ENCODE assay signal across 27 mouse cellular contexts in the genomic region with DNA sequence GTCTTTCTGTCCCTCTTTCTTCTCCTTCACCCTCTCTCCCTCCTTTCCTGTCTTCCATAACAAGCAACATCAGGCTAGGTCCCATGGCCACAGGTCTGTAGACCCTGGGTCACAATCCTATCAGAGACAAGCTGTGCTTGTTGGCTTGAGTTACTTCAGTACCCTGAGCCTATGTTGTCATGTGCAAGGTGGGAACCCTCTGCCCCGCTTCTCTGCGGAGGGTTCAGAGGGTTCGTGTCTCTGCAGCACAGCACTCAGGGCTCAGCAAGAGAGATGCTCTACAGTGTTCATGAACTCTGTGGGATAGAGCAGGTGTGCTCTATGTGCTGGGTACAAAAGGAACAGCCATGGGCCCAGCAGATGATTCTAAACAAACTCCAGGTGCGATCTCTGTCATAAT. TPM values are rescaled to one million over a fixed set of nuclear protein-coding genes. Genes with fewer than 3 reads are reported as not detected.
A peak's percentile ranks its signal among the peaks of the same experiment; 100 is the strongest.
DNase-seq lines count a peak whose midpoint lies in the region; ATAC-seq and TF ChIP-seq lines count a peak whose summit lies in the region.
"Had no signal": no experiment of that assay in that cellular context is flagged by ENCODE, and none has a peak within 500 bp of the region (broad histone marks: within the 10 kb centered on the region; RNA-seq: fewer than 3 reads in every experiment).

No protein-coding gene starts in this region.

- intact Hi-C loops in left cerebral cortex, adult 2 months (cut with DNase I) = no loop called here
- intact Hi-C loops in left cerebral cortex, postnatal 36 days (cut with DNase I) = no loop called here

- ATAC-seq in megakaryocyte, adult 5-6 weeks (ENCODE audit: poor library complexity, severe bottlenecking) = peak; percentile 18; the same call in 1 of the 2 replicates
- ATAC-seq in inflammation-experienced regulatory T-cells, adult 6 months = no peak
- ATAC-seq: forebrain, embryonic 14.5 days; liver, embryonic 12.5 days; midbrain, embryonic 13.5 days had no signal

- no peak overlapping the region for H3K4me3 ChIP-seq in left cerebral cortex, adult 2 months
- H3K4me3 ChIP-seq: embryonic facial prominence, embryonic 12.5 days; heart, embryonic 12.5 days; limb, embryonic 12.5 days; liver, embryonic 12.5 days; midbrain, embryonic 13.5 days had no signal

- no peak for TF ChIP-seq CTCF in left cerebral cortex, adult 2 months (IDR thresholded peaks at IDR 0.05)

- no peak for DNase-seq in left cerebral cortex, adult 2 months (ENCODE audit: extremely low spot score in 1 of 2, low spot score in 2 of 2)
- DNase-seq in left cerebral cortex, postnatal 36 days (ENCODE audit: low spot score in 2 of 2) = no peak
- peak; percentile 34 to 42 for DNase-seq in thymus, postnatal 10 days (ENCODE audit: low spot score in 2 of 2)
- DNase-seq in lung, postnatal 14 days = no peak
- DNase-seq: adrenal gland, postnatal 10 days; B cell, adult 2 months; cerebellum, adult 11-12 months; embryo, embryonic 11 days; gastrocnemius, postnatal 25 days; heart, adult 18-20 months; kidney, adult 9 months; kidney, postnatal 10 days; layer of hippocampus, adult 9-11 months; liver, postnatal 0 days; lung, postnatal 4 days had no signal

- peak overlapping the region; percentile 69 for H3K27ac ChIP-seq in left cerebral cortex, adult 2 months
- H3K27ac ChIP-seq: embryonic facial prominence, embryonic 12.5 days; hindbrain, embryonic 14.5 days; limb, embryonic 12.5 days; liver, embryonic 12.5 days; midbrain, embryonic 13.5 days had no signal

RNA-seq across cellular contexts. Expression of a gene that starts 16.0 kb away (rescaled TPM):
- total RNA-seq in left cerebral cortex, adult 2 months (2021) = 100 to 1,000 TPM; 652 to 703 TPM
- total RNA-seq in left cerebral cortex, postnatal 36 days (2021) = 100 to 1,000 TPM; 605 to 619 TPM
- total RNA-seq in megakaryocyte, adult 5-6 weeks (2015) = 1.1 and 1.8 TPM in 2 replicates
- total RNA-seq in megakaryocyte, adult 5-6 weeks (2017) = 0.69 and 1.1 TPM in 2 replicates
- polyA plus RNA-seq in inflammation-experienced regulatory T-cells, adult 6 months (2017; shearing (Covaris generic)) = 1 to 10 TPM; 1.5 to 5.7 (median 1.7) TPM
- polyA plus RNA-seq: G1E had no signal

RNA-seq across cellular contexts. Expression of a gene that starts 50.8 kb away (rescaled TPM):
- 100 to 1,000 TPM; 164 to 198 TPM for total RNA-seq in left cerebral cortex, adult 2 months (2021)
- total RNA-seq in left cerebral cortex, postnatal 36 days (2021) = 100 to 1,000 TPM; 136 to 236 TPM
- 0.16 TPM in 1 of 2 replicates, not detected in the other for total RNA-seq in megakaryocyte, adult 5-6 weeks (2015)
- not detected in 2 replicates for total RNA-seq in megakaryocyte, adult 5-6 weeks (2017)
- polyA plus RNA-seq in inflammation-experienced regulatory T-cells, adult 6 months (2017; shearing (Covaris generic)) = 1 to 10 TPM in 1 of 3 experiments, under 1 TPM in 2; 0.10 to 2.1 (median 0.66) TPM
- total RNA-seq: hematopoietic stem cell, adult 5-6 weeks; megakaryocyte-erythroid progenitor cell, adult 5-6 weeks had no signal
- polyA plus RNA-seq: G1E had no signal

Comparison
In these comparisons a context has a peak if more than half of its experiments do, and no peak if none do; other contexts are left out.
1. DNase-seq: peak in thymus, postnatal 10 days (2 of 2); none in left cerebral cortex, adult 2 months (0 of 2), left cerebral cortex, postnatal 36 days (0 of 2) and lung, postnatal 14 days (single experiment).
2. RNA of a gene that starts 16.0 kb away (total RNA-seq): 652 to 703 TPM in left cerebral cortex, adult 2 months and 605 to 619 TPM in left cerebral cortex, postnatal 36 days; 0.69 to 1.8 TPM in megakaryocyte, adult 5-6 weeks; every median in the first group is over 100 times any median in the second.
3. RNA of a gene that starts 50.8 kb away (total RNA-seq): 136 to 236 TPM in left cerebral cortex, postnatal 36 days and 164 to 198 TPM in left cerebral cortex, adult 2 months; 0.16 TPM in megakaryocyte, adult 5-6 weeks; every median in the first group is over 100 times any median in the second.